Mouse (Mus musculus) liver, postnatal 0 days (tissue): ENCODE data around the gene Ticrr. TPM values are rescaled to one million over a fixed set of nuclear protein-coding genes. Genes with fewer than 3 reads are reported as not detected.
A peak's percentile ranks its signal among the peaks of the same experiment; 100 is the strongest.

ENCODE experiments used
- ATAC-seq: fragments of 200-750 bp; cut with Nextera tagmentation; 2 replicates; pipeline ENCODE4 v1.8.0; 2017; ENCODE audit warnings: mild to moderate bottlenecking, moderate library complexity
- DNase-seq: peaks from one replicate; pipeline ENCODE4 v3.0.0-alpha.2; 2016
- H3K27ac ChIP-seq: fragments of 300-500 bp; sonication (generic); 2 replicates; pipeline ENCODE4 v1.5.1; 2014; ENCODE audit warnings: antibody characterized with exemption, moderate library complexity, mild to moderate bottlenecking, low read depth
- H3K27me3 ChIP-seq: fragments of 300-500 bp; sonication (generic); 2 replicates; pipeline ENCODE4 v1.6.1; 2014; ENCODE audit warnings: low read length, control low read depth, mixed read lengths; ENCODE audit not compliant: insufficient read depth
- H3K36me3 ChIP-seq: fragments of 300-500 bp; sonication (generic); replicated peaks from 2 replicates; pipeline ENCODE4 v1.6.1; 2014; ENCODE audit warnings: mild to moderate bottlenecking, control low read depth, low read length, moderate library complexity, mixed read lengths; ENCODE audit not compliant: insufficient read depth
- H3K4me1 ChIP-seq: fragments of 300-500 bp; sonication (generic); 2 replicates; pipeline ENCODE4 v1.6.1; 2014; ENCODE audit warnings: antibody characterized with exemption, mild to moderate bottlenecking, control low read depth; ENCODE audit not compliant: insufficient read depth
- H3K4me2 ChIP-seq: fragments of 300-500 bp; sonication (generic); 2 replicates; pipeline ENCODE4 v1.6.1; 2014; ENCODE audit warnings: low read depth, mild to moderate bottlenecking, low read length, moderate library complexity, mixed read lengths
- H3K4me3 ChIP-seq: fragments of 300-500 bp; sonication (generic); 2 replicates; pipeline ENCODE4 v1.5.1; 2014; ENCODE audit warnings: low read depth, low read length
- H3K9ac ChIP-seq: fragments of 300-500 bp; sonication (generic); replicated peaks from 2 replicates; pipeline ENCODE4 v1.6.1; 2014; ENCODE audit warnings: mild to moderate bottlenecking, moderate library complexity
- H3K9me3 ChIP-seq: fragments of 300-500 bp; sonication (generic); 2 replicates; pipeline ENCODE4 v1.6.1; 2016; ENCODE audit warnings: mild to moderate bottlenecking, control low read depth, low read length, mixed read lengths
- CTCF ChIP-seq: sonication (generic); IDR thresholded peaks from 2 replicates; pipeline ENCODE4 v1.5.1; 2016; ENCODE audit warnings: antibody characterized with exemption, low read depth
- EP300 ChIP-seq: IDR thresholded peaks from 2 replicates; pipeline ENCODE4 v1.6.1; 2016; ENCODE audit warnings: antibody characterized with exemption, low read depth, mild to moderate bottlenecking
- WGBS: fragments of 180-500 bp; shearing (Covaris S2); extraction: QIAGEN DNeasy Blood & Tissue Kit; methylation state at CpG from one replicate; pipeline ENCODE4 v1.1.7; 2014; ENCODE audit not compliant: insufficient replicate concordance; 5-methylcytosine and 5-hydroxymethylcytosine counted together
- polyA plus RNA-seq: library from polyadenylated mRNA; unstranded; fragments of >200 nt; fragmentation: Nextera tagmentation; extraction: Ambion mirVana; gene quantifications from 2 replicates; pipeline ENCODE4 v1.2.1, GENCODE M21; 2015

Gene Ticrr
- polyA plus RNA-seq, 1 experiment from 2014 or later = 2.2 TPM

GRCm38 (mm10) chr7:79666690-79667089, 6.7 kb downstream of the Ticrr start:
- ATAC-seq = no peak
- H3K9ac ChIP-seq = no peak overlapping the region
- DNase-seq = no peak
- H3K4me1 ChIP-seq = peaks cover 10% of the 10 kb centered on the region; the same call in 1 of the 2 replicates
- TF ChIP-seq CTCF = peak; percentile 24
- no peak for TF ChIP-seq EP300
- no peak overlapping the region for H3K27ac ChIP-seq
- H3K4me2 ChIP-seq = no peak overlapping the region
- no peak overlapping the region for H3K4me3 ChIP-seq
- no peaks in the 10 kb centered on the region for H3K27me3 ChIP-seq
- H3K9me3 ChIP-seq = no peaks in the 10 kb centered on the region
- peaks cover 45% of the 10 kb centered on the region for H3K36me3 ChIP-seq

GRCm38 (mm10) chr7:79670900-79671604, 11.1 kb downstream of the Ticrr start:
- H3K27me3 ChIP-seq = no peaks in the 10 kb centered on the region
- ATAC-seq (no peak), DNase-seq (no peak)
- no peaks in the 10 kb centered on the region for H3K4me1 ChIP-seq
- H3K4me2 ChIP-seq = no peak overlapping the region
- H3K27ac ChIP-seq = no peak overlapping the region
- H3K9me3 ChIP-seq = no peaks in the 10 kb centered on the region
- WGBS = 94% methylated on average over 4 of the region's 4 CpGs
- TF ChIP-seq CTCF = no peak
- no peak for TF ChIP-seq EP300
- no peak overlapping the region for H3K9ac ChIP-seq
- H3K36me3 ChIP-seq = peaks cover 69% of the 10 kb centered on the region
- H3K4me3 ChIP-seq = no peak overlapping the region

GRCm38 (mm10) chr7:79679186-79679585, 19.2 kb downstream of the Ticrr start:
- Histone ChIP-seq H3K9ac (no peak overlapping the region), H3K4me2 (no peak overlapping the region), H3K4me1 (no peaks in the 10 kb centered on the region), H3K36me3 (peaks cover 65% of the 10 kb centered on the region), H3K4me3 (no peak overlapping the region), H3K27ac (no peak overlapping the region), H3K27me3 (no peaks in the 10 kb centered on the region), H3K9me3 (no peaks in the 10 kb centered on the region)
- DNase-seq (no peak), ATAC-seq (no peak)
- TF ChIP-seq CTCF = peak; percentile 52
- TF ChIP-seq EP300 = no peak

GRCm38 (mm10) chr7:79680231-79680630, 20.2 kb downstream of the Ticrr start:
- peaks cover 64% of the 10 kb centered on the region for H3K36me3 ChIP-seq
- TF ChIP-seq CTCF (no peak), EP300 (no peak)

GRCm38 (mm10) chr7:79696495-79696894, 36.5 kb downstream of the Ticrr start:
- no peak overlapping the region for H3K27ac ChIP-seq
- no peak overlapping the region for H3K4me3 ChIP-seq
- H3K36me3 ChIP-seq = peaks cover 58% of the 10 kb centered on the region
- H3K4me2 ChIP-seq = no peak overlapping the region
- no peak overlapping the region for H3K9ac ChIP-seq
- ATAC-seq (no peak), DNase-seq (no peak)
- no peaks in the 10 kb centered on the region for H3K27me3 ChIP-seq
- no peaks in the 10 kb centered on the region for H3K9me3 ChIP-seq
- 75% methylated on average over 8 of the region's 8 CpGs for WGBS
- no peaks in the 10 kb centered on the region for H3K4me1 ChIP-seq
- TF ChIP-seq CTCF (no peak), EP300 (no peak)

More at GRCm38 (mm10) chr7:79680231-79680630, 20.2 kb downstream of the Ticrr start:
- Histone ChIP-seq H3K9me3 (no peaks in the 10 kb centered on the region), H3K4me3 (no peak overlapping the region), H3K4me1 (no peaks in the 10 kb centered on the region), H3K27me3 (no peaks in the 10 kb centered on the region), H3K27ac (no peak overlapping the region), H3K4me2 (no peak overlapping the region), H3K9ac (no peak overlapping the region)
- ATAC-seq (no peak), DNase-seq (no peak)
- WGBS = 88% methylated on average over 2 of the region's 2 CpGs

GRCm38 (mm10) chr7:79702755-79703154, 42.8 kb downstream of the Ticrr start:
- WGBS = 92% methylated on average over 16 of the region's 16 CpGs
- H3K4me3 ChIP-seq = no peak overlapping the region
- TF ChIP-seq CTCF = no peak
- TF ChIP-seq EP300 = no peak
- 0 out of 2 replicates have a peak, but pooled peaks cover 5% of the 10 kb centered on the region for H3K36me3 ChIP-seq
- DNase-seq = no peak
- no peak overlapping the region for H3K4me2 ChIP-seq
- H3K9ac ChIP-seq = no peak overlapping the region
- H3K27me3 ChIP-seq = no peaks in the 10 kb centered on the region
- ATAC-seq = no peak
- no peak overlapping the region for H3K27ac ChIP-seq
- H3K9me3 ChIP-seq = no peaks in the 10 kb centered on the region
- H3K4me1 ChIP-seq = no peaks in the 10 kb centered on the region

- H3K9ac ChIP-seq = no peak overlapping the region
- peaks cover 8% of the 10 kb centered on the region for H3K27me3 ChIP-seq
- DNase-seq (no peak), ATAC-seq (peak; percentile 35; the same call in 1 of the 2 replicates)
- no peaks in the 10 kb centered on the region for H3K36me3 ChIP-seq
- no peaks in the 10 kb centered on the region for H3K9me3 ChIP-seq
- H3K27ac ChIP-seq = no peak overlapping the region
- 0 out of 2 replicates have a peak, but pooled peaks cover 4% of the 10 kb centered on the region for H3K4me1 ChIP-seq
- 77% methylated on average over 5 of the region's 5 CpGs for WGBS
- no peak for TF ChIP-seq EP300
- no peak for TF ChIP-seq CTCF
- no peak overlapping the region for H3K4me3 ChIP-seq
- H3K4me2 ChIP-seq = no peak overlapping the region
Observed at GRCm38 (mm10) chr7:79705210-79705609, 45.2 kb downstream of the Ticrr start.
